Mouse (Mus musculus): ENCODE measurements around the gene Ccdc92. TPM values are rescaled to one million over a fixed set of nuclear protein-coding genes. Genes with fewer than 3 reads are reported as not detected.
A peak's percentile ranks its signal among the peaks of the same experiment; 100 is the strongest.

Gene Ccdc92
- polyA plus RNA-seq, 1 experiment from 2014 or later, result 35.0 TPM

DNA sequence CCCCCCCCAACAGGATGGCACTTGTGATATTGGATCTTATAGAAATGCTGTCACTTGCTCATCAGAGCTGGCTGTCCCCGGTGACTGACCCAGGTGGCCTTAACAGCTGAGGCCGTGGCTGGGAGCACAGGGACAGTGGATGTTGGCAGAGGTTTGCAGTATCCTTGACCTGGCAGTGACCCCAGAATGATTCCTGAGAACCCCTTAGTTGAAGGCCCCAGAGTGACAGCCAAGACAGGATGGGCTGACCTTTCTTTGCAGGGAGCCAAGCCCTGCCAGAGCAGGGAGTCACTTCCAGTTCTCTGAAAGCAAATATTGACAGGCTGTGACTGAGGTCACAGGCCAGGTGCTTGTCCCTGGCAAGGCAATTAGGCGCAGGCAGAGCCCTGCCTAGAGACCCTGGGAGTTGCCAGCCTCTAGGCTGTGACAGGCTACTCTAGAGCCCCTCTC lies 29.7 kb upstream of the Ccdc92 start:
- H3K4me1 ChIP-seq (replicated peaks; ENCODE audit: control insufficient read depth, insufficient read depth, low read length), result no peaks in the 10 kb centered on the region
- H3K36me3 ChIP-seq (ENCODE audit: control insufficient read depth, insufficient read depth), result peaks cover 9% of the 10 kb centered on the region; the same call in 1 of the 2 replicates
- no peak overlapping the region for H3K27ac ChIP-seq (ENCODE audit: low read length)
- no peak overlapping the region for H3K4me3 ChIP-seq (replicated peaks; ENCODE audit: low read length)
- WGBS, result 82% methylated on average over 3 of the region's 3 CpGs
- no peak overlapping the region for H3K4me2 ChIP-seq (ENCODE audit: low read length)
- H3K27me3 ChIP-seq (replicated peaks; ENCODE audit: control insufficient read depth, insufficient read depth, low read length), result no peaks in the 10 kb centered on the region
- H3K9ac ChIP-seq (replicated peaks; ENCODE audit: low read depth, low read length), result no peak overlapping the region
- ATAC-seq, result no peak
- H3K9me3 ChIP-seq (ENCODE audit: control insufficient read depth, low read length), result no peaks in the 10 kb centered on the region

DNA sequence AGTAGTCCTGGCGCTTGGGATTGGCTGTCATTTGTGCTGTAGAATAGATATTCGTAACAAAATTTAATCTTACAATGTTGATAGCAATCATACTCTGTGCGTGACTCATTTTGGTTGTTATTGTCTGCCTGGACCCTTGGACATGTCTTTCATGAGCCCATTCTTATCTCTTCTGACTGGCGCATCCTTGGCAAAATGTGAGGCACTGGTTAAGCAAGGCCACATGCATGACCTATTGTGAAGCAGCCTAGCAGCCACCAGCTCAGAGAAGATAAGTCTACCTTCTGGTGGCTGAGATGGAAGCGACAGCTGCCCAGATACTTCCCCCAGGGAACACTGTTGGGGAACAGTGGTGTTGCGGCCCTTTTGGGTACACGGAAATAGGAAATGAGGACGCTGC lies 26.4 kb upstream of the Ccdc92 start:
- peaks cover 3% of the 10 kb centered on the region; the same call in 1 of the 2 replicates for H3K4me1 ChIP-seq (replicated peaks; ENCODE audit: control insufficient read depth, insufficient read depth, low read length)

DNA sequence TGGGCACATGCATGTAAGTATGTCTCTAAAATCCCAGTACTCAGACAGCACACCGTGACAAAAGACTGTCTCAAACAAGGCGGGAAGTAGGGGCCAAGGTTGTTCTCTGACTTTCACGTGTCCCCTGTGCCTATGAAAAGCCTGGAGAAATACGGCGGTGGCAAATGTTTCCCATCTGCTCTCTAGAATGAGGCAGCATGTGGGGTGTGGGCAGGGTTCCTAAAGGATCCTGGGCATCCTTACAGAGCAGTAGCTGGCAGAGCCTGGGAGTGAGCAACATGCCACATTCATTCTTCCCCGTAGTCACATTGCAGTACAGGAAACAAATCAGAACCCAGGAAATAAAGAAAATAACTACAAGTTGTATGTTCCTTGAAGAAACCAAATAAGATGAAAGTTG lies 21.7 kb upstream of the Ccdc92 start:
- Histone ChIP-seq H3K4me1 (replicated peaks; ENCODE audit: control insufficient read depth, insufficient read depth, low read length) (peaks cover 9% of the 10 kb centered on the region), H3K9ac (replicated peaks; ENCODE audit: low read depth, low read length) (no peak overlapping the region), H3K4me2 (ENCODE audit: low read length) (no peak overlapping the region), H3K27me3 (replicated peaks; ENCODE audit: control insufficient read depth, insufficient read depth, low read length) (no peaks in the 10 kb centered on the region), H3K36me3 (ENCODE audit: control insufficient read depth, insufficient read depth) (peaks cover 27% of the 10 kb centered on the region), H3K27ac (ENCODE audit: low read length) (peak overlapping the region; percentile 66), H3K9me3 (ENCODE audit: control insufficient read depth, low read length) (no peaks in the 10 kb centered on the region), H3K4me3 (replicated peaks; ENCODE audit: low read length) (no peak overlapping the region)
- peak; percentile 66 for ATAC-seq
- 64% methylated on average over 6 of the region's 6 CpGs for WGBS

More for the DNA sequence above, 26.4 kb upstream of the Ccdc92 start:
- no peak overlapping the region for H3K9ac ChIP-seq (replicated peaks; ENCODE audit: low read depth, low read length)
- WGBS, result 96% methylated on average over 8 of the region's 8 CpGs
- H3K27me3 ChIP-seq (replicated peaks; ENCODE audit: control insufficient read depth, insufficient read depth, low read length), result no peaks in the 10 kb centered on the region
- H3K36me3 ChIP-seq (ENCODE audit: control insufficient read depth, insufficient read depth), result peaks cover 28% of the 10 kb centered on the region
- no peaks in the 10 kb centered on the region for H3K9me3 ChIP-seq (ENCODE audit: control insufficient read depth, low read length)
- no peak overlapping the region for H3K27ac ChIP-seq (ENCODE audit: low read length)
- H3K4me2 ChIP-seq (ENCODE audit: low read length), result no peak overlapping the region
- H3K4me3 ChIP-seq (replicated peaks; ENCODE audit: low read length), result no peak overlapping the region
- no peak for ATAC-seq

DNA sequence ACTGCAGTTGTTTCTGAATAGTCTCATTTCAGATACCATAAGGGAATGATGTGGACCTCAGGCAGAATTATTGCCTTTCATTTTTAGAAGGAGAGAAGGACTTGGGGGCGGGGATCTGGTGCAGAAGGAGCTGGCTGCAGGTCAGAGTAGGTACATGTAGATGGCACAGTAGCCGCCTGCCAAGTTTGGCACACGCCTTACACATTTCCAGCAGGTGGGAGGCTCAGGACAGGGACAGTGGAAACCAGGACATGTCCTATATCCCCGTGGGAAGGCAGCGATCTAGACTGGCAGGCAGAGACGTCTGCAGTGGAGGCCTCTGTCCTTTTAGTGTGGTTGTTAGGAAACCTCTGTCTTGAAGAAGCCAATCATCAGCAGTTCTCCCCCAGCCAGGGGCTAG lies 17.6 kb upstream of the Ccdc92 start:
- Histone ChIP-seq H3K4me1 (replicated peaks; ENCODE audit: control insufficient read depth, insufficient read depth, low read length) (peaks cover 9% of the 10 kb centered on the region), H3K36me3 (ENCODE audit: control insufficient read depth, insufficient read depth) (peaks cover under 1% of the 10 kb centered on the region; the same call in 1 of the 2 replicates), H3K4me3 (replicated peaks; ENCODE audit: low read length) (no peak overlapping the region), H3K4me2 (ENCODE audit: low read length) (no peak overlapping the region), H3K27me3 (replicated peaks; ENCODE audit: control insufficient read depth, insufficient read depth, low read length) (no peaks in the 10 kb centered on the region), H3K9me3 (ENCODE audit: control insufficient read depth, low read length) (no peaks in the 10 kb centered on the region), H3K9ac (replicated peaks; ENCODE audit: low read depth, low read length) (no peak overlapping the region), H3K27ac (ENCODE audit: low read length) (no peak overlapping the region)
- no peak for ATAC-seq
- WGBS, result 87% methylated on average over 6 of the region's 6 CpGs

DNA sequence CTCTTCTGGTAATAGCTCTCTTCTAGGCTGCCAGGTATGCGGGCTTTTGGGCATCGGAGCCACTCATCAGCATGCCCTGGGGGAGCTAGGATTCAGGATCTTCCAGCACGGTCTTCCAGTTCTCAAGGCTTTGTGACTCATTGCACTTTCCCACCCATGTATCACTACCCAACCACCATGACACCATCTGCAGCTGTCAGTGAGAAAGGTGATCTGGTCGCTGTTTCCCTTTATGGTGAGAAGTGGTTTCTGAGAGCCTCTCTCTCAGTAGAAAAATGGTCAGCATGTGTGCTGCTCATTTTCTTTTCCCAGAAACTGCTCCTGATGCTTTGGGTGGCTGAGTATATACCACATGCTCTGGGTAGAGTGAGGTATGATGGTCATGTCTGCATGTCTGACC lies 17.0 kb upstream of the Ccdc92 start:
- no peaks in the 10 kb centered on the region for H3K36me3 ChIP-seq (ENCODE audit: control insufficient read depth, insufficient read depth)
- H3K9ac ChIP-seq (replicated peaks; ENCODE audit: low read depth, low read length), result no peak overlapping the region
- no peak for ATAC-seq

DNA sequence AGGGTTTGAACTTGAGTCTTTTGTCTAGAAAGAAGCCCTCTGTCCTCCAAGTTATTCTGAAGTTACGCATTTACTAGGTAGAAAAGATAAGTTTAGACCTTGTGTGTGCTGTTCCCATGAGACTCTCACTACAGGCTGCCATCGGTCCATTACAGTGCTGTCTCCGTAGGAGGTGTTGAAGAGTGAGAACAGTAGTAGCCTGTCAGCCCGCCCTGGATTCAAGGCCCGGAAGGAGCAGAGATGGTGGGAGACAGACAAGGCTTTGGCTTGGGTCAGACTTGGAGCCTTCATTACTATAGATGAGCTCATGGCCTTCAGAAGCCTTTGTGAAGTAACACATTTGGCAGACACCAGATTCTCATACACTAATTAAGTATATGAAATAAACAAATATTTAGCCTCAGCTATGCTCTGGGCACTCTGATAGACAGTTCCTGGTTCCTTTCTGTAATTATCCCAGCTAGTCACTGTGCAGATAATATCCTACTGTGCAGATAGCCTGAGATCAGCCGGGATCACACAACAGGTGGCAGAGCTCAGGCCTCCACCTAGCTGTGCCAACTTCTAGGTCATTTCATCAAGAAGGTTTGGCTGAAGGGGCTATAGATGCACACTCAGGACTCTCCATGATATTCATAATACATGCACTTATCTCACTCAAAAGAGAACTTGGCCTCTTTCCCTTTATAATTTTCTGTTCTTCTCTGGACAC lies 11.8 kb upstream of the Ccdc92 start:
- WGBS, result 85% methylated on average over 6 of the region's 6 CpGs
- no peak for ATAC-seq
- H3K27me3 ChIP-seq (replicated peaks; ENCODE audit: control insufficient read depth, insufficient read depth, low read length), result no peaks in the 10 kb centered on the region
- H3K27ac ChIP-seq (ENCODE audit: low read length), result no peak overlapping the region
- no peaks in the 10 kb centered on the region for H3K9me3 ChIP-seq (ENCODE audit: control insufficient read depth, low read length)
- H3K9ac ChIP-seq (replicated peaks; ENCODE audit: low read depth, low read length), result no peak overlapping the region
- no peaks in the 10 kb centered on the region for H3K36me3 ChIP-seq (ENCODE audit: control insufficient read depth, insufficient read depth)
- no peak overlapping the region for H3K4me3 ChIP-seq (replicated peaks; ENCODE audit: low read length)
- no peak overlapping the region for H3K4me2 ChIP-seq (ENCODE audit: low read length)
- peaks cover 11% of the 10 kb centered on the region for H3K4me1 ChIP-seq (replicated peaks; ENCODE audit: control insufficient read depth, insufficient read depth, low read length)

More for the DNA sequence above, 17.0 kb upstream of the Ccdc92 start:
- Histone ChIP-seq H3K27ac (ENCODE audit: low read length) (no peak overlapping the region), H3K9me3 (ENCODE audit: control insufficient read depth, low read length) (no peaks in the 10 kb centered on the region), H3K27me3 (replicated peaks; ENCODE audit: control insufficient read depth, insufficient read depth, low read length) (no peaks in the 10 kb centered on the region), H3K4me1 (replicated peaks; ENCODE audit: control insufficient read depth, insufficient read depth, low read length) (peaks cover 8% of the 10 kb centered on the region), H3K4me3 (replicated peaks; ENCODE audit: low read length) (no peak overlapping the region), H3K4me2 (ENCODE audit: low read length) (no peak overlapping the region)
- WGBS, result 90% methylated on average over 4 of the region's 4 CpGs

DNA sequence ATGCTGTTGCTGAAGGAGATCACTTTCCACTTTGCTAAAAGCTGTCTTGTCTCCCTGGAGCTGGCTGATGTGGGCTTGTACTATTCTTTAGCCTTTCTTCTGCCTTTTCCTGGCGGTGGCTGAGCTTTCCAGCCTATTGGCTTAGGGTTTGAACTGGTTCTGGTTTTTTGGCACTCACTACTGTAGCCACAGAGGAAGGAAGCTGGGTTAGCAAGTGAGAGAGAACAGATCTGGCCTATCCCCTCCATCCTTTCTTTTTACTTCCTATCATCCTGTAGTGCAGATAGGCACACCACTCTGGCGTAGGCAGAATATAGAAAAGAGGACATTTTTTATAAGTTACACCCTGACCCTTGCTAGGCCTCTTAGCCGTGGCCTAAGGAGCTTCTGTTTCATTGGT lies 10.9 kb upstream of the Ccdc92 start:
- ATAC-seq, result no peak
- no peak overlapping the region for H3K4me3 ChIP-seq (replicated peaks; ENCODE audit: low read length)
- H3K36me3 ChIP-seq (ENCODE audit: control insufficient read depth, insufficient read depth), result no peaks in the 10 kb centered on the region
- H3K4me1 ChIP-seq (replicated peaks; ENCODE audit: control insufficient read depth, insufficient read depth, low read length), result peaks cover 14% of the 10 kb centered on the region
- H3K9ac ChIP-seq (replicated peaks; ENCODE audit: low read depth, low read length), result no peak overlapping the region
- no peaks in the 10 kb centered on the region for H3K27me3 ChIP-seq (replicated peaks; ENCODE audit: control insufficient read depth, insufficient read depth, low read length)
- no peak overlapping the region for H3K4me2 ChIP-seq (ENCODE audit: low read length)
- no peaks in the 10 kb centered on the region for H3K9me3 ChIP-seq (ENCODE audit: control insufficient read depth, low read length)
- 85% methylated on average over 3 of the region's 3 CpGs for WGBS
- no peak overlapping the region for H3K27ac ChIP-seq (ENCODE audit: low read length)

DNA sequence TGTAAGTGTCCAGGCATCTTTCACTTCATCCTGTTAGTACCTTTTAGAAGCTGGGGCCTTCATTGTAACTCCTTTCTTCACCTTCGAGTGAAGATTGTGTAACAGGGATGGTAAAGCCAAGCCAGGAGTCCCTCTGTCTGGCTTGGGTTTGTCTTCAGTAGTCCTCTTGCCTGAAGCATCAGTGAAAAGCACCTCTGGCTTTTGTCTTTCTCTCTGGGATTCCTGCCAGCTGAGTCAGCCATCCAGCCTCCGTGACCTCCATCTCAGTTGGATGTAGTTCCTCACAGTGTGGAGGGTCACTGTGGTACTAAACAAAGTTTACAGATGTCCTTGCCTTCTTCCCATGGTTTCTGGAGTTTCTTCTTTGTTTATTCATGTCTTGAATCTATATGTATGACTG lies 9.8 kb upstream of the Ccdc92 start:
- no peak overlapping the region for H3K9ac ChIP-seq (replicated peaks; ENCODE audit: low read depth, low read length)
- no peak for ATAC-seq
- H3K27ac ChIP-seq (ENCODE audit: low read length), result no peak overlapping the region
- H3K36me3 ChIP-seq (ENCODE audit: control insufficient read depth, insufficient read depth), result no peaks in the 10 kb centered on the region
- H3K4me1 ChIP-seq (replicated peaks; ENCODE audit: control insufficient read depth, insufficient read depth, low read length), result peaks cover 19% of the 10 kb centered on the region
- no peak overlapping the region for H3K4me3 ChIP-seq (replicated peaks; ENCODE audit: low read length)
- H3K9me3 ChIP-seq (ENCODE audit: control insufficient read depth, low read length), result no peaks in the 10 kb centered on the region
- no peak overlapping the region for H3K4me2 ChIP-seq (ENCODE audit: low read length)
- WGBS, result 50% methylated on average over 2 of the region's 2 CpGs
- H3K27me3 ChIP-seq (replicated peaks; ENCODE audit: control insufficient read depth, insufficient read depth, low read length), result no peaks in the 10 kb centered on the region

DNA sequence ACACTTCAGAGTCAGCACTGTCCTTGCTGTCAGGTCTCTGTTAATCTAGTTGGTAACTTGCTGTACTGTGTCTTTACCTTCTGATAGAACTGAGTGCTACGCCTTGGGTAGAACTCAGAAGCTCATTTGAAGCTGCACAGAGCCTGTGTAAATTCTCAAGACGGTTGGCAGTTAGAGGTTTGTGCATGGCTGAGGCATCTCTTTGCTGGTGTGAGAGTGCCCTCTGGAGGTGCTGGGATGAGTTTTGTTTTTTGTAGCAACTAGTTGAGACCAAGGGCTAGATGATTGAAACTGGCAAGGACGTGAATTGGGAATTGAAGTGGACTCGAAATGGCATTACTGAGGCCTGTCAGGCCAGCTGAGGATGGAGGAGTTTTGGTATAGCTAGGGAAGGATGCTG lies 6.8 kb upstream of the Ccdc92 start:
- Histone ChIP-seq H3K9me3 (ENCODE audit: control insufficient read depth, low read length) (no peaks in the 10 kb centered on the region), H3K4me1 (replicated peaks; ENCODE audit: control insufficient read depth, insufficient read depth, low read length) (peaks cover 34% of the 10 kb centered on the region), H3K4me3 (replicated peaks; ENCODE audit: low read length) (no peak overlapping the region), H3K36me3 (ENCODE audit: control insufficient read depth, insufficient read depth) (no peaks in the 10 kb centered on the region), H3K4me2 (ENCODE audit: low read length) (no peak overlapping the region), H3K27me3 (replicated peaks; ENCODE audit: control insufficient read depth, insufficient read depth, low read length) (no peaks in the 10 kb centered on the region), H3K9ac (replicated peaks; ENCODE audit: low read depth, low read length) (no peak overlapping the region), H3K27ac (ENCODE audit: low read length) (no peak overlapping the region)
- WGBS, result 38% methylated on average over 4 of the region's 4 CpGs
- ATAC-seq, result peak; percentile 62; the same call in 1 of the 2 replicates
